Mouse (Mus musculus) layer of hippocampus, adult 8-10 months (tissue): ENCODE results near the gene Ntsr1. TPM values are rescaled to one million over a fixed set of nuclear protein-coding genes. Genes with fewer than 3 reads are reported as not detected.

Experiments used
- DNase-seq, 2 experiments: peaks; one replicate each; pipeline ENCODE4 v3.0.0; 2022; ENCODE audit warnings: low spot score in 2 of 2
- total RNA-seq, 4 experiments: library from RNA; stranded (reverse); gene quantifications; 2 replicates each; pipeline ENCODE4 v1.2.4; 2022

The Ntsr1 gene
- total RNA-seq, 4 experiments from 2014 or later = 3.1 to 4.7 (median 4.3) TPM

GRCm38 (mm10) chr2:180506281-180506680 is 6.5 kb downstream of the Ntsr1 start:
- no peak for DNase-seq

GRCm38 (mm10) chr2:180508455-180509115 is 8.8 kb downstream of the Ntsr1 start:
- DNase-seq = no peak

- DNase-seq = no peak
Observed at GRCm38 (mm10) chr2:180510867-180511266, 11.1 kb downstream of the Ntsr1 start.

GRCm38 (mm10) chr2:180511875-180512661 is 12.3 kb downstream of the Ntsr1 start:
- no peak for DNase-seq

- DNase-seq = no peak
Observed at GRCm38 (mm10) chr2:180513019-180513418, 13.2 kb downstream of the Ntsr1 start.

GRCm38 (mm10) chr2:180513835-180514234 is 14.1 kb downstream of the Ntsr1 start:
- DNase-seq = no peak

- DNase-seq = no peak
Observed at GRCm38 (mm10) chr2:180521437-180522221, 21.9 kb downstream of the Ntsr1 start.

- no peak for DNase-seq
Observed at GRCm38 (mm10) chr2:180522825-180523224, 23.0 kb downstream of the Ntsr1 start.

- DNase-seq = no peak
Observed at GRCm38 (mm10) chr2:180527447-180527846, 27.7 kb downstream of the Ntsr1 start.

- no peak for DNase-seq
Observed at GRCm38 (mm10) chr2:180527883-180528282, 28.1 kb downstream of the Ntsr1 start.

GRCm38 (mm10) chr2:180530130-180530529 is 30.4 kb downstream of the Ntsr1 start:
- DNase-seq = no peak

- DNase-seq = no peak
Observed at GRCm38 (mm10) chr2:180530584-180530983, 30.8 kb downstream of the Ntsr1 start.

- DNase-seq = no peak
Observed at GRCm38 (mm10) chr2:180531671-180532385, 32.1 kb downstream of the Ntsr1 start.

GRCm38 (mm10) chr2:180532386-180532995 is 32.7 kb downstream of the Ntsr1 start:
- DNase-seq = no peak

GRCm38 (mm10) chr2:180533237-180533636 is 33.5 kb downstream of the Ntsr1 start:
- DNase-seq = no peak

- no peak for DNase-seq
Observed at GRCm38 (mm10) chr2:180543675-180544074, 43.9 kb downstream of the Ntsr1 start.

GRCm38 (mm10) chr2:180545046-180545445 is 45.3 kb downstream of the Ntsr1 start:
- DNase-seq = no peak

GRCm38 (mm10) chr2:180547384-180548106 is 47.8 kb downstream of the Ntsr1 start:
- peak in 1 of 2 experiments; percentile 24 for DNase-seq

GRCm38 (mm10) chr2:180552340-180552739 is 52.6 kb downstream of the Ntsr1 start:
- no peak for DNase-seq

- DNase-seq = no peak
Observed at GRCm38 (mm10) chr2:180555219-180555618, 55.4 kb downstream of the Ntsr1 start.
